Mouse (Mus musculus) ovary, adult 2 months (tissue): ENCODE measurements around the gene Gm20888. TPM values are rescaled to one million over a fixed set of nuclear protein-coding genes. Genes with fewer than 3 reads are reported as not detected.

Source experiments
- polyA plus RNA-seq: library from polyadenylated mRNA; depleted of rRNA; stranded (reverse); fragments of >200 nt; gene quantifications from 2 replicates; pipeline ENCODE4 v1.2.3, GENCODE M21; 2012; rRNA removed

The Gm20888 gene
- not detected in 2 replicates for polyA plus RNA-seq

DNA sequence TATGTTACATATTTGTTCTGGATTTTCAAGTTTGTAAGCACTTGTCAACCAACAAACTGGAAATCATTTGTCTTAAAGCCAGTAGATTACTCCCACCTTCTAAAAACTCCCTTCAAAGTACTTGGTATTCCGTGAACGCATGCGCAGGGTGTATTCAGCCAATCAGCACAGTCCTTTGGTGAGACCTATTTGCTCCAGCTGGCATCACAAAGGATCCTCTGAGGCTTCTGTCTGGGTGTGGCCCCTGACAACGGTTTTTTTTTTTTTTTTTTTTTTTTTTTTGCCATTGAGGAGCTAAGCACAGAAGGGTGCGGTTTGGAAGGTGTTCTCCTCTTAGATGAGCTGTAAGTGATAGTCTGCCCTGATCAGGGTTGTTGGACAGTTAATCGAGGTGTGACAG lies at the start of gene Gm20888:
Gene Gm20888 (plus strand): TSS at position 301 of the 400 bp plus-strand sequence.

Other genes with a start within 250 kb of the Gm20888 start
- not detected in 2 replicates for gene Gm21118, start 168.2 kb upstream of the Gm20888 start, polyA plus RNA-seq
- not detected in 2 replicates for gene Gm29423, start 138.6 kb upstream of the Gm20888 start, polyA plus RNA-seq
- gene Gm29644, start 138.5 kb upstream of the Gm20888 start, polyA plus RNA-seq: not detected in 2 replicates